Mouse (Mus musculus) heart, postnatal 10 days (tissue): ENCODE data around the gene Hist2h2bb. TPM values are rescaled to one million over a fixed set of nuclear protein-coding genes. Genes with fewer than 3 reads are reported as not detected.

Experiments used
- DNase-seq, 2 experiments: peaks; one replicate each; pipeline ENCODE4 v3.0.0; 2021
- intact Hi-C: fragments of 180-260 bp; cut with DNase I; formaldehyde crosslinking; loops from one replicate; pipeline ENCODE4 v1.15.1; 2025
- microRNA-seq, 2 experiments: library from miRNA; unstranded; fragments of <30 nt; microRNA quantifications; one replicate each; pipeline ENCODE4 v1.2.0; 2022
- total RNA-seq, 2 experiments: library from RNA; stranded (reverse); gene quantifications; 2 replicates each; pipeline ENCODE4 v1.2.3; 2021

The Hist2h2bb gene
- total RNA-seq, 2 experiments from 2014 or later = 376 to 419 TPM

DNA sequence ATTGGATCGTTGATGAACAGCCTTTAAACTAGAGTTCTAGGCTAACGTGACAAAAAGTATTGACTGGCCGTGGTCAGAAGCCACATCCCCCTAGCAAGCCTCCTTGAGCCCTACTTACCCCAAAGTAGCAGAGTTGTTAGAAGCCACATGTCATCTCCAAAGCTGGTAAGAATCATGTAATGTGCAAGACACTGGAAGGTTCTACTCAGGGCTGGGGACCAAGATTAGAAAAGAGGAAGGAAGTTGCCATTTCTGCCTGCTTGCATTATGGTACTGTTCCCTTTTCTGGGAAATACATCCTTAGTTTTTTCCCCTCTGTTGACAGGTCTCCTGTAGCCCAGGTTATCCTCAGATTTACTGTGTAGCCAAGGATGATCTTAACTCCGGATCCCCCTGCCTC is 24.2 kb downstream of the Hist2h2bb start, which contains the start of gene Fcgr1:
Gene Fcgr1, minus strand, starts transcription at position 183 of the 400 bp plus-strand sequence.
- intact Hi-C loops = no loop called here
- no peak for DNase-seq

DNA sequence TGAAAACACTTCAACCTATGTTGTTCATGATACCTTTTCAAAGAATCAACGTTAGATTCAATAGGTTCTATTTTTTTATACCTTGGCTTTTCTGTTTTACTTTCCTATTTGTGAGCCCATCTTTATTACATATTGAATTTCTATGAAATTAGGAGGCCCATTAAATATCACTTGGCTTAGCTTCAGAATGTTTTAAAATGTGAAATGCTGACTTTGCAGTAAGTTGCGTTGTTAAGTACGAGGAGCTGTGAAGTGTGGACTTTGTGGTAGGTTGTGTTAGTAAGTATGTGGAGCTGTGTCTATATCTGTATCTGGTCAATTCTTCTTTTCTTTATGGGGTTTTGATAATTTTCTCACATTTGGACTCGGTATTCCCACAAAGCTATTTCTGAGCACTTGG is 28.8 kb downstream of the Hist2h2bb start:
- intact Hi-C loops = no loop called here
- no peak for DNase-seq

DNA sequence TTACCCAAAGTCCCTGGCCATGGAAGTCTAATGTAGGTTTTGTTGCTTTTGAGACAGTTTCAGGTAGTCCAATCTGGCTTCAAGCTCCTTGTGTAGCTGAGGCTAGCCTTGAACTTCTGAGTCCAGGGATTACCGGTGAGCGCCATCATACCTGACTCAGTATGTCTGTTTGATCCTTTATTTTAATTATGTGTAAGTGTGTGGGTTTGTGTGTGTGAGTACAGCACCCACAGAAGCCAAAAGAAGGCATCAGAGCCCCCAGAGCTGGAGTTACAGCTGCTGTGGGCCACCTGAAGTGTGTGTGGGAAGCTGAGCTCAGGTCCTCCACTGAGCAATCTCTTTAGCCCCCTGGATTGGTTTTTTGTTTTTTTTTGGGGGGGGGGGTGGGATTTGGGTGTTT is 30.0 kb downstream of the Hist2h2bb start:
- intact Hi-C loops = no loop called here
- no peak for DNase-seq

DNA sequence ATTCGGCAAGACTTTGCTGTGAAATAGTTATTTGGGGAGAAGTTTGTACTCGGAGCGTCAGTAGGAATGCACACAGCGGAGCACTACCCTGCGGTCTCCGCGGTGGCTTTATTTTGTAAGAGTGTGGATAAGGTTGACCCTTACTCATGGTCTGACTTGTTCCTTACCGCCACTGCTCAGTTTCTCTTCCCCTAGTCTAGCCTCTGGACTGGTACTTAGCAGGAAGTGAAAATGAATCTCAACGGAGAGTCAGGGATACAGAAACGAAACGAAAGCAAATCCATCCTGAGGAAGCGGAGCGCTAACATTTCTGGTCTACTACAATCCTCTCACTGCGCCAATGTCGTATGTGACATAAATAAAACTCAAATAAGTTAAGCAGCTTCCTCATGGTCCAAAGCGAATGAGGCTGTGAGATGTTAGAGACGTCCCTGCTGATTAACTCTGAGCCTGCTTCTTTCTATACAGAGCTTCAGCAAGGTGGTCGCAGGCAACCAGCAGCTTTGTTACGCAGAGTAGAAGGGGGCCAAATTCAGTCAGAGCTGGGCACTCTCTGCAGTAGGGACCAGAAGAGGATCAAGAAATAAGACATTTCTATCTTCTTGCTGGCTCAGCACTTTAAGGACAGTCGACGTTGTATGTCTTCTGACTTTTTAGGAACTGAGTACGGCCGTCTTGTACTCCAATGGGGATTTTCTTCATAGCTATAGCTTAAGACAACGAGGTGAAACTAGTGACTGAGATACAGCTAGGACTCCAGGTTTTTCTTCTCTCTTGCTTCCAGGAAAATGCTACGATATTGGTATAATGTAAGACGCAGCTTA is 31.4 kb downstream of the Hist2h2bb start:
- intact Hi-C loops = no loop called here
- DNase-seq = peak; percentile 14 to 18

DNA sequence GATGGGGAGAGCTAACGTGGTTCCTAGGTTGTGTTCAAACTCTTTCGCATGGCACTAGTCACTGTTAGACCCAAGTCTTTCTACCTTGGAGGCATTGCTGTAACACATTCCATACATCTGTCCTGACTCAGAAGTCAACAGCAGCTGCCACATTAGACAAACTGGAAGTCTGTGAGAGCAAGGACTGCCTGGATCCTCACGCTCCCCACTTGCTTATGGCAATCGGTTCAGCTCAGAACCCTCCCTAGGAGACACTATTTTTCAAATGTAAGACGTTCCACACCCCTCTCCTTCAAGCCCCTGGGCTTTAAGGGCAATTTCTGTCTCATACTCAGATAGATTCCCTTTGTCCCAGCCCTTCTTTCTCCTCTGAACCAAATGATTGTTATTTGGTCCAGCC is 32.5 kb downstream of the Hist2h2bb start:
- DNase-seq = no peak
- intact Hi-C loops = no loop called here

DNA sequence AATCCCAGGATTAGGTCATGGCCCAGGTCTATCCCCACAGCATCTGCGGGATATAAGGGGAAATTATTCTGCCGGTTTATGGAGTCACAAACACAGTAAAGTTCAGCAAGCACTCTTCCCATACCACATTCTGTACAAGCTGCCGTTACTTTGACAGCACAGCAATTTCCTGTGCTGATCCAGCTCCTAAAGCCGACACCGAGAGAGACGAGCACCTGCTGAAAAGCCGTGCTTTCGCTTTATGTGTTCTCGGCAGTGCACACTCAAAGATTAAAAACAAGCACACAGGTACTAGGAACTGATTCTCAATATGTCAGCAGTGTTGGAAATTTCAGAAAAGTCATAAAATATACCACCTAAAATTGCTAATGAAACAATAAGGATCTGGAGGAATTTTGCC is 37.0 kb downstream of the Hist2h2bb start:
- intact Hi-C loops = no loop called here
- DNase-seq = no peak

DNA sequence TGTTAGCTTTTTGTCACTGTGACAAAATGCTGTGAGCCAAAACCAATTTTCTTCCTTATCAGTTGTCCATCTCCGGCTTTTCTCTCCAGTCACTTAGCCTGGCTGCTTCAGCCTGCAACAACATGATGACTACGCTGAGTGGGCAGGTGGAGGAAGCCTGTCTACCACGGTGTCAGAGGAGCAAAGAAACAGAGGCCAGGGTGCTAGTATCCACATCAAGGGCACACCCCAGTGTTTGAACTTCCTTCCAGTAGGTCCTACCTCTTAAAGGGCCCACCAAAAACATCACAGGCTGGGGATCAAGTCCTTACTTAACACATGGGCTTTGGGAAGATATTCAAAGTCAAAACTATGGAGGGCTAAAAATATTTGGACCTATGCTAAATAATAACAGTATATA is 39.9 kb downstream of the Hist2h2bb start:
- intact Hi-C loops = no loop called here
- DNase-seq = no peak

DNA sequence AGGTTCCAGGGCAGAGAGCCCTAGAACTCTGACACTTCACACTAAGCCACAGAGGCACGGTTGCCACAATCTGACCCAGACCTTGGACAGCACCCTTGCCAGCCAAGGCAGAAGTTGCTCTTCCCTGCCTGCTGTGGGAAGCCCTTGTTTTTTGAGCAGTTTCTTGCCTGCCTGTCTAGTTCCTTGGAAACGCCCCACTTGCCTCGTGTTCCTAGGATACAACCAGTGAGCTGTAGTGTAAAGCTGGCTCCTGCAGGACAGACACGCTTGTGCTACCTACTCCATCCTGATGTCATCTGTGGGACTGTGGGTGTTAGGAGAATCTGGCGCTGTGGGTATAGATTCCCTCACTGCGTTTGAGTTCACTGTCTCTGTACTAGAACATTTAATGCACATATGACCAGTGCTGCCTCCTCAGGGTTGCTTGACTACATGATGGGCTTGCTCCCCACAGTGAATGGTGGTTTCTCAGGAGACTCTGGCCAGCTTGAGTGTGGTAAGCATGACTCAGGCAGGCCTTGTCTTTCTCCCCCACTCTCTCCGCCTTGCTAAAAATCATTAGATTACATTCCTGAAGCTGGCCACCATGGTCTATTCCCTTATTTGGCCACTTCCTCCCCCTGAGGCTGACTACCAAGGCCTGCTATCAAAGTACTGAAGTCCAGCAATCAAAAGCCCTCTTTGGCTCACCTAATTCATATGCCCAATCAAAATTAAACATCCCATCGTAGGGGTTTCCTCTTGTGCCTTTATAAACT is 43.0 kb downstream of the Hist2h2bb start:
- intact Hi-C loops = no loop called here
- DNase-seq = no peak

Small RNA genes within 50 kb of the gene (microRNA-seq; reads per million reads assigned to microRNA genes)
- gene Gm44492 (0 to 0.70 reads per million in 2 experiments), gene Gm47311 (0 reads per million in 2 experiments), gene Gm47313 (0 reads per million in 2 experiments)

Other genes with a start within 250 kb of the Hist2h2bb start
- gene Vps45, start 211.3 kb upstream of the Hist2h2bb start, total RNA-seq = 10 to 100 TPM; 24.7 to 34.4 TPM
- 10 to 100 TPM; 50.9 to 51.0 TPM for gene Otud7b, start 165.2 kb upstream of the Hist2h2bb start, total RNA-seq
- 1 to 10 TPM; 6.6 to 7.8 TPM for gene Mtmr11, start 107.7 kb upstream of the Hist2h2bb start, total RNA-seq
- 10 to 100 TPM; 27.8 to 28.2 TPM for gene Sf3b4, start 97.4 kb upstream of the Hist2h2bb start, total RNA-seq
- 10 to 100 TPM; 13.7 to 14.0 TPM for gene Sv2a, start 88.6 kb upstream of the Hist2h2bb start, total RNA-seq
- gene Bola1, start 50.0 kb upstream of the Hist2h2bb start, total RNA-seq = 10 to 100 TPM; 19.3 to 19.6 TPM
- 10 to 100 TPM; 10.6 to 14.9 TPM for gene Hist2h2ab, start 49.9 kb upstream of the Hist2h2bb start, total RNA-seq
- 100 to 1,000 TPM; 103 to 121 TPM for gene Hist2h2ac, start 48.9 kb upstream of the Hist2h2bb start, total RNA-seq
- gene Hist2h2be, start 48.6 kb upstream of the Hist2h2bb start, total RNA-seq = 1 to 10 TPM; 4.6 to 5.9 TPM
- gene Hist2h3c2, start 30.6 kb upstream of the Hist2h2bb start, total RNA-seq = 10 to 100 TPM; 78.6 to 96.2 TPM
- 100 to 1,000 TPM; 615 to 716 TPM for gene Hist2h2aa2, start 29.5 kb upstream of the Hist2h2bb start, total RNA-seq
- gene Hist2h2aa1, start 24.3 kb upstream of the Hist2h2bb start, total RNA-seq = 10 to 100 TPM; 21.8 to 28.9 TPM
- gene Hist2h3c1, start 23.1 kb upstream of the Hist2h2bb start, total RNA-seq = under 1 TPM in 1 of 2 experiments, not detected in 1; 0.22 TPM
- 10 to 100 TPM; 49.8 to 51.8 TPM for gene Hist2h4, start 6.4 kb upstream of the Hist2h2bb start, total RNA-seq
- gene Hist2h3b, start 1.1 kb upstream of the Hist2h2bb start, total RNA-seq = 100 to 1,000 TPM; 369 to 427 TPM
- gene Fcgr1, start 24.2 kb downstream of the Hist2h2bb start, total RNA-seq = 1 to 10 TPM in 1 of 2 experiments, under 1 TPM in 1; 0.38 to 1.2 TPM
- gene BC107364, start 182.6 kb downstream of the Hist2h2bb start, total RNA-seq = not detected